Mouse (Mus musculus): ENCODE data around the gene Cdc6.
"Not testable (repeated sequence)": the region's sequence is repeated elsewhere in the genome, so short reads cannot be mapped to it uniquely, and the experiment has no call there.

Cdc6 gene

DNA sequence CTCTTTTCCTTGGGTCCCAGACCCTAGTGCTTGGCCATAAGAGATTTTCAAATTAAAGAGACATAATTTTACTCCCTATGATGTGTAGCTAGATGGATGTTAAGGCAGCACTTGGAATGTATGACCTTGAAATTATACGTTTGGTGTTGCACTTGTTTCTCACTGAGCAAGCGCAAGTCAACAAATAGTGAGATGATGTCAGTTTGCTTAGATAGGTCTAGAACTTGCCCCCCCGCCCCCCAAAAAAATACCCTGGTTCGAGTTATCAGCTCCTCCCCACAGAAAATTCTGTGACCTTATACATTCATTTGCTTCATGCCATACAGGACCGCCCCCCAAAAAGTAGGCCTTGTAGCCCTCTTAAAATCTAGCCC, 551 bp upstream of the Cdc6 start:
- no peak for DNase-seq (ENCODE audit: low read depth, low spot score)

DNA sequence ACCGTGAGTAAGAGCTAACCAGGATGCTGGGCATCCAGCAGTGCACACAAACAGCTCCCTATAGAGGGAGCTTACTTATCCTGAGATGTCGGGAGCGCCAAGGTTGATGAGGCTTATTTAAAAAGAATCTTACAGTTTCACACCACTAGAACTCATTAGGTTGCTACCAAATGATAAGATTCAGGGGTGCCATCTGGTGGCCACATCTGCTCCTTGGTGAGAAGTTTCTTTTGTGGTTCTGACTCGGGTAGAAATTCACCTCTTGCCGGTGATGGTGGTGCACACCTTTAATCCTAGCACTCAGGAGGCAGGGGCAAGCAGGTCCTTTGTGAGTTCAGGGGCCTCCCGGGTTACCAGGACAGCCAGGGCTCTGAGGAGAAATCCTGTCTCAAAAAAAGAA, 2.1 kb downstream of the Cdc6 start:
- DNase-seq (ENCODE audit: low read depth, low spot score), result no peak

DNA sequence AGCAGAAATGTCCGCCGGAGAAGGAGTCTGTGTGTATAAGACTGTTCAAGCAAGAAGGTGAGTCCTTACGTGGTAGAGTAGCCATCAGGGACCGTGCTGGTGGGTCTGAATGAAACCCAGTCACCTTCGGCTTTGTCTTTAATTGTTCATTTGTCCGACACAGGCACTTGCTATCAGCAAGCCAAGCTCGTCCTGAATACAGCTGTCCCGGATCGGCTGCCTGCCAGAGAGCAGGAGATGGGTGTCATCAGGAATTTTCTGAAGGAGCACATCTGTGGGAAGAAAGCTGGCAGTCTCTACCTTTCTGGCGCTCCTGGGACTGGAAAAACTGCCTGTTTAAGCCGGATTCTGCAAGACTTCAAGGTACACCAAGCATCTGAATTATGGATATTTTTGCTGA, 2.8 kb downstream of the Cdc6 start:
- DNase-seq (ENCODE audit: low read depth, low spot score), result no peak

DNA sequence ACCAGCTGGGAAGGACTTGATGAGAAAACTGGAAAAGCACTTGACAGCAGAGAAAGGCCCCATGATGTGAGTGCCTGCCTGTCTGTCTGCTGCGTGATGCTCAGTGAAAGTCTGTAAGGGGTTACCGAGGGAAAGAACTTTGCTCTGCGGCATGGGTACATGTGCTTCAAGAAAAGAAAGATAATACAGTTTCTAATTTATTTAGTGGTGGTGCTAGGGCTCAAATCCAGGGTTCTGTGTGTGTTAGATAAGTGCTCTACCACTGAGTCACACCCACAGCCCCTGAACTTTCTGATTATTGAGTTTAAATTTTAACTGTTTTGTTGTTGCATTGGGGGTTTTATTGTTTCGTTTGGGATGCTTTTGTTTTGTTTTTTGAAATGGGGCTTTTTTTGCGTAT, 3.9 kb downstream of the Cdc6 start:
- DNase-seq (ENCODE audit: low read depth, low spot score), result no peak

DNA sequence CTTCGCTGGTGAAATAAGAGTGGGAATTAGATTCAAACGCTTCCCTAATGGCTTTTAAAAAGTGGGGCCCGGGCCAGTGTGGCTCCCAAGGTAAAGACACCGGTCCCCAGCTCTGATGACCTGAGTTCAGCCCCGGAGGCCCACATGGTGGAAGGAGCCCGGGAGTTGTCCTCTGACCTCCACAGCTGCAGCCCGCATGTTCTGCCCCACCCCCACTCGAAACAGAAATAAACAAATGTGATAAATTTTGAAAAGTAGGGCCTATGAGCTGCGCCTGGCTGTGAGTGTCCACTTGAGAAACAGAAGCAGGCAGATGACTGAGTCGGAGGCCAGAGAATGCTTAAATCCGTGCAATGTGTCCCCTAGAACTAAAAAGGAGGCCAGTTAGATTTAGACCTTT, 6.6 kb downstream of the Cdc6 start:
- DNase-seq (ENCODE audit: low read depth, low spot score), result no peak

DNA sequence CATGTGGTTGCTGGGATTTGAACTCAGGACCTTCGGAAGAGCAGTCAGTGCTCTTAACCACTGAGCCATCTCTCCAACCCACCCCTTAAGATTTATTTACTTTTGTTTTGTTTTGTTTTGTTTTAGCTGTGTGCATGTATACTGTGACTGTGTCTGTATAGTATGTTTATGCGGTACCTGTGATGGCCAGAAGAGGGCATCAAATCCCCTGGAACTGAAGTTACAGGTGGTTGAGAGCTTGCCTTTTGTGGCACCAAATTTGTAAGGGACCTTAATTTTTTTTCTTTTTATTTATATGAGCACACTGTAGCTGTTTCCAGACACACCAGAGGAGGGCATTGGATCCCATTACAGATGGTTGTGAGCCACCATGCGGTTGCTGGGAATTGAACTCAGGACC, 8.8 kb downstream of the Cdc6 start:
- not testable (repeated sequence) for DNase-seq (ENCODE audit: low read depth, low spot score)

DNA sequence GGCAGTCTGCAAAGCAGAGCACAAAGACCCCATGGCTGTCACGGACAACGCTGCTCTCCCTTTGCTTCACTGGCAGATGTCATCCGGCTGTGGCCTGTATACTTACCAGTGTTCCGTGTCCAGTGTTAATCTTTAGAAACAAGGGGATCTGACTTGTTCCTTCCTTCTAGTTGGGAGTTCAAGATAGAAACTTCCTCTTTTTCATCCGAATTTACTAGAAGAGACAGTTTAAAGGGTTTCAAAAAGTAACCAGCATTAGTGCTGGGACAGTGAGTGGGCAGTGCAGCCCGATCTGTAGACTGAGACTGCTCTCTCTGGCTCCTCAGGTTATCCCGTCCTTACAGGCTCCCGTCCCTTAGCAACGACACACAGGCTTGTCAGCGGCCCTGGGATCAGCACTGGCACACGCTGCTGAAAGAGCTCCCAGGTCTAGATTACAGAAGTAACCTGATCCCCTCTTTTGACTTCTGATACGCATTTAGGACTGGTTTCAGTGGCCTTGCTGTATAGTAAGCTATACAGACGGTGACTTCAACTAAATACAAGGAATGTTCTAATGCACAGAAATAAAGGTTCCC, 9.9 kb downstream of the Cdc6 start:
- no peak for DNase-seq (ENCODE audit: low read depth, low spot score)

DNA sequence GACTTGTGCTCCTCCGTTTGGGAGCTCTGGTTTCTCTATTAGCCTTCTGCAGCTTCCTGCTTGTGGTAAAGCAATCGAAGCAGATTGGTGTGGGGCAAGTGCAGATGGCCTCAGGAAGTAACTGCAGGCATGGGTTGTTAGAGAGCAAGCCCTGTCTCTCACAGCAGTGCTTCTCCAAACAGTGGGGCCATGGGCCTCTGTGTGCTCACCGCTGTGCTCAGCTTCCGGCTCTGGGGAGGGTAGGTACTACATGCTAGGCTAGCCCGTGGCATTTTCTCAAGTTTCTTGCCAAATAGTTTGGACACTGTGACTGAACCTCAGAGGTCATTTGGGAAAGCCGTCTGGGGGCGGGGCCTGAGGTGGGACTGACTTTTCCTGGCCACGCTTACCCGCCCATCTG, 10.6 kb downstream of the Cdc6 start:
- DNase-seq (ENCODE audit: low read depth, low spot score), result no peak

DNA sequence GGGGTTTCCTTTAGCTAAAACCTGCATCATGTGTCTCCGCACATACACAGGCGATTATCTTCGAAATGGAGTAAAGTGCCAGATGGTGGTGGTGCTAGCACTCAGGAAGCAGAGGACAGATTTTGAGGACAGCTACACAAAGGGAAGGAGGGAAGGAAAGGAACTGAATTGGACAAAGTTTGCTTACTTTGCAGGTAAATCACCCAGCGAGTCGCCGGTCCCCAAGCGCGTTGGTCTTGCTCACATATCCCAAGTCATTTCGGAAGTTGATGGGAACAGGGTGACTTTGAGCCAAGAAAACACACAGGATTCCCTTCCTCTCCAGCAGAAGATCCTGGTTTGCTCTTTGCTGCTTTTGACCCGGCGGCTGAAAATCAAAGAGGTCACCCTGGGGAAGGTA, 11.4 kb downstream of the Cdc6 start:
- no peak for DNase-seq (ENCODE audit: low read depth, low spot score)

DNA sequence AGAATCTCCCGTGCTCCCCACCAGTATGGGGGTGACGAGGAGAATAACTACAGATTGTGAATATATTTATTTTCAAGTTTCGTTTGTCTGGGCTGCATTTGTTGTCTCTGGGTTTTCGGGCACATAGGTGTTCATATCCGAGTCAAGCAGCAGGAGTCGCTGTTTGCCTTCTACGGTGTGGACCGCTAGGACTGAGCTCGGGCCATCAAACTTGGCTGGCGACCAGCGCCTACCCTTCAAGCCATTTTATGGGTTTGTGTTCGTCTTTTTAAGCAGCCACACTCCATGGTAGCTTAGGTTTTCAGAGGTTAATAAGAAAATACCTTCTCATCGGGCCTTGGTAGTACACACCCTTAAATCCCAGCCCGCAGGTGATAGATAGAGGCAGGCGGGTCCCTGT, 14.2 kb downstream of the Cdc6 start:
- not testable (repeated sequence) for DNase-seq (ENCODE audit: low read depth, low spot score)

DNA sequence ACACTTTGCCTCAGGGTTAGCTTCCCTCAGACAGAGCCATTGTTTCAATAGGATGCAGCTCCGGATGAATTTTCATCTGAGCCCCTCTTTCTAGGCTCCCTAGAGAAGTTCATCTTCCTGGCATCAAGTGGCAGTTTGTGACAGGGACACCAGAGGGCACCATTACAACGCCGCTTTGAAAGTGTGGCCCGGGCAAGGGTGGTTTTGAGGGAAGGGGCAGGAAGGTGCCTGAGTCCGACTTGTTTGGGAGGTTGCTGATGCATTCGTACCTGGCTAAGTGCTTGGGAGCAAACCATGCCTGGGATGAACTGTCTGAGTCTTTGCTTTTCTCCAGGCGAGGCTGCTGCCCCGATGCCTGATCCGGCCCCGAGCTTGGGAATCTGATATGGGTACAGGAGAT, 14.7 kb downstream of the Cdc6 start:
- DNase-seq (ENCODE audit: low read depth, low spot score), result not testable (repeated sequence)

DNA sequence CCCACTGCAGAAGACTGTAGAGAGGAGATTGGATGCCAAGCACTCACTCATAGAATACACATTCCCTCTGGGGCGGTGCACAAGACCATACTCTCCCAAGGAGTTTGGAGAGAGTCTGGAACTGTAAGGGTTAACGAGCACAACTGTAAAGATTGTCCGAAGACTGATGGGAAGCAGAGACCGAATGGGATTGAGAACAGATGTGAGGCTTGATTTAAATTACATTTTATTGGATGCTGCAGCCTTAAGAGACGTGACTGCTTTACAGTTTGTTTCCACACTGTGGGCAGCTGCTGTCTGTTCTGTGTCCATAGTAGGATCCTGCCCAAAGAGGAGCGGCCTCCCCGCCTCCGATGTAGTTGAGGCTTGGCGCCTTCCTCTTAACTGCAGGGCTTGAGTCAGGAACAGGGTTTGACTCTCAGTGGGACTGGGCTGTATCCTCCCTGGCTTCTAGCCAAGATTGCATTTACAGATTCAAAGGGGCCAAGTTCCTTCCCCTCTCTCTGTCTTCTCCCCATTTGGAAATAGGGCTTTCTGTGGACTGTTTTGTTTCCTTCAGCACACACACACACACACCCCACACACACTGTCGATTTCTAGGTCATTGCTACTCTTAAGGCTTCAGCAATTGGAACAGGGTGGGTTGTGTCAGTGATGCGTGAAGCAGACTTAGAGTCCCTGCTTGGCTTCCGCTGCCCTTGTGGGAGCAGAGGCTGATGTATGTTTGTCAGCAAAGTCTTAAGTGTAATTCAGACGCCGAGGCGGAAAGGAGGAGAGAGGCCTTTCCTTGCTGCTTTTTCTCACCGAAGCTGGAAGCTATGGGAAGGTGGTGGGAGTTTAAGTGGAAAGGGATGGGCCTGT, 15.5 kb downstream of the Cdc6 start:
- not testable (repeated sequence) for DNase-seq (ENCODE audit: low read depth, low spot score)

DNA sequence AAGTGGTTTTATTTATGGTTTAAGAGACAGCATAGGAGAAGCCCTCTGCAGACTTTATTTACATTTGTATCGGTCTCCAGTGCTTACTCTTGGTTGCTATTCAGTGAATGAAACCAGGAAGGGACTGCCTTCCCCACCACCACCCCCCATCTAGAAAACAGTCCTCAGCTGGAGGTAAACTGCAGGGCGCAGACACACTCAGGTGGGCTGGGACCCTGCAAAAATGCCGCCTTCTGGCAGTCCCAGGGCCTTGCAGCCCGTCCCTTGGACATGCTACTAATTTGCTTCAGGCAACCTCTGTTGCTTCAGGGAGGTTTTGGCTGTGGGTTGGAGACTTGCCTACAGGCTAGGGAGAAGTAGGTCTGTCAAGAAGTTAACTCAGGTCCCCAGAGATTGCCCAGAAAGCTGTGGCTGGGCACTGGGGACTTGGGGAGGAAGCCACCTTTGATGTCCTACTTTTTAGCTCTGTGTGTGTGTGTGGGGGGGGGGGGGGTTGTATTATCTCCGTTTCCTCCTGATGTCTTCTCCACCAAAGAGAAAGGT, 17.1 kb downstream of the Cdc6 start:
- DNase-seq (ENCODE audit: low read depth, low spot score), result no peak

DNA sequence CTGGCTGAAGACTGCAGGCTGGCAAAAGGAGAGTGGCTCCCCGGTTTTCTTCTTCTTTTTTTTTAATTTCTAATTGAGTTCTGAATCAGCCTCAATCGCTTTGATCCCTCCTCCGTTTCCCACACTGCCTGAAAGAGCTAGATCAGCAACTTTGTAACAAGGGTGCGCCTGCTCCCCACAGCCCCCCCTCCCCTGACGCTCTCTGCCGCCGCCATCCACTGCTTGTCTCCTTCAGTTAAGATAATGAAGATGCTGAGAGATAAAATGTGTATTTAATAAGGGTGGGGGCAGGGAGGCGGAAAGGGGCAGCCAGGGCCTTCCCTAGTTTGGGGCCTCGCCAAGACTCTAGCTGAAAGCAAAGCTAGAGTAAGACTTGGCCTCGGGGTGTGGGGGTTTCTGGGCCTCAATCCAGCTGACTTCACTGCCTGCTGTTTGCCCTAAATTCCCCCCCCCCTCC, 17.7 kb downstream of the Cdc6 start:
- no peak for DNase-seq (ENCODE audit: low read depth, low spot score)

DNA sequence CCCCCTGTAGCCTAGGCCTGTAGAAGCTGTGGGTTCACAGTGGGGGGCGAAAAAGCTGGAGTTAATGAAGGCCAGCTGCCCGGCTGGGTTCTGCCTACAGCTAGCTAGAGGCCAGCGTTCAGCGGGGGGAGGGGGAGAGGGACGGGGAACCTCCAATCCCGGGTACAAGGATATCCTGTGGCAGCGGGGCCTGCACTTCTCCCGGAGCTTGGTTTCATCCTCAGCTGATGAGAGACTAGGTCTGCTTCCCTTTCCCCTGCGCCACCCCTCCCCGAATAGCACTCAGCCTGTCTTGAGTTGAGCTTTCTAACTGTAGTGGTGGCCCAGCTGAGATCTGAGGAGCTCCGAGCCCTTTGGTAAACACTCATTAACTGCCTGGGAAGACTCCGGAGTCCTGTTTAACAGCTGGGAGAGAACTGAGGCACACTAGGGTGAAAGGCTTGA, 18.3 kb downstream of the Cdc6 start:
- DNase-seq (ENCODE audit: low read depth, low spot score), result no peak

DNA sequence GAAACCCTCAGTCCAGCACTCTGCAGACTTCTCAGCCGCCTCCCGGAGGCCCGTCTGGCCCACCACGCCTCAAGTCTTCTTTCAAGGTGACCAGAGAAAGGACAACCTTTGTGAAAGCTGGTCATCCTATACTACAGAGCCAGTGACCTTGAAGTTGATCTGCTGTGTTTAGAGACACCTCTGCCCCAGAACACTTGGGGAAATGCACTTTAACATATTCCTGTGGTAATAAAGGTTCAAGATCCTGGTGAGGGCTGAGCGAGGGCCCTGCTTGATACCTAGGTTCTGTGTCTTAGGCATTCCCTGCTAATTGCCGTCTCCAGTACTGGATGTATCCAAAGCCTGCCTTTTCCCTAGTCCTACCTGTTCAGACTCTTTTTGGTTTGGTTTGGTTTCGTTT, 19.0 kb downstream of the Cdc6 start:
- DNase-seq (ENCODE audit: low read depth, low spot score), result no peak

DNA sequence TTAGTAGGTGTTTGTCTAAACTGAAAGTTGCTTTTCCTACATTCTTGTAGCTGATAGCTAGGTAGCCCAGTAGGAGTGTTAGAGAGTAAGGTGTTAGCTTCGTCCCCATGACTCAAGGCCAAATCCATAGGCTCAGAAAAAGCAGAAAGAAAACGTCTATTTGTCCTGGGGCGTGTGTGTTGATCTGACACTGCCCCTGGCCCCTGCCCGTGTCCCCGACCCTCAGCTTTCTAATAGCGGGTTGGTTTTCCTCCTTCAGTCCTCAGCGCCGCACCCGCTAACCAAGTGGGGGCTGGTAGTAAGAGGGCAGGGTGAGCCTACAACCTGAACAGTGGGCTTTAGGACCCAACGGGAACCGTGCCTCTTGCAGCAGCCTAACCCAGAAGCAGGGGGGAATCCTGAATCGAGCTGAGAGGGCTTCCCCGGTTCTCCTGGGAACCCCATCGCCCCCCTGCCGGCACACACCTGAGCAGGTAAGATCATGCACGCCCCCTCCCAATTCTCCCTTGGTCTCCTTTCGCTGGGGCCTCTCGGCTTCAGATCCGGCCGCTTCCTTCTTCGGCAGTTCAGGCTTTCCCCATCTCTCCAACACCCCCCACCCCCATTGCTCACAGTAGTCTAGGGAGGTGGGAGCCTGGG, 20.0 kb downstream of the Cdc6 start, which contains the start of gene Rara:
Rara (plus strand) TSS at position 381 of the 639 bp plus-strand sequence.
- DNase-seq (ENCODE audit: low read depth, low spot score), result no peak

DNA sequence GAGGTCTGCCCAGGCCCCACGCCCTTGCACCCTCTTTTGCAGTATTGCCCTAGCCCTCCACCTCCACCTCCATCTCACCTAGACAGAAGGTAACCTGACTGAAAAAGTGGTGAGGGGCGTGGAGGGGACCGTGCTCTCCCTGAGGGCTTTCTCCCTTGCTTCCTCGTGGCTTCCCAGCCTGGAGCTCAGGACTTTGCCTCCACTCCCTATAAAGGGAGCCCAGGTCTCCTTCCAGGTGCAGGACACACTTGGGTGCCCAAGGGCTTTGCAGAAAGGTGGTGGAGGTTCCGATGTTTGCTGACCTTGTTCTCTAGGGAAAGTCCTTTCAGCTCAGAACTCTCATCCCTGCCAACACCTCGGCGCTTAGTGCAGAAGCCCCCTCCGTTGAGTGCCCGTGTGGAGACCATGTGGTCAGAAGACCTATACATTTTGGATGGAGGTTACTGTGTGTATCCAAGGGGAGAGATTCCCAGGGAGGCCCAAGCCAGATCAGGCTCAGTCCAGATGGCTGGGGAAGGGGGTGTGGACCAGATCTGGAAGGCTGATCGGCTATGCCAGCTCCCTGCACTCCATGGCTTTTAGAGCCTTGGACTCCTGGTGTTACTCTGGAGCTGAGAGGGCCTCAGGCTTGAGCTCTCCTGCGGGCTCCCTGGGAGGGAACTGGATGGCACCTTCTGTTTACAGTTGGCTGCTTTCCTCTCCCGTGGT, 20.7 kb downstream of the Cdc6 start:
- DNase-seq (ENCODE audit: low read depth, low spot score), result no peak

DNA sequence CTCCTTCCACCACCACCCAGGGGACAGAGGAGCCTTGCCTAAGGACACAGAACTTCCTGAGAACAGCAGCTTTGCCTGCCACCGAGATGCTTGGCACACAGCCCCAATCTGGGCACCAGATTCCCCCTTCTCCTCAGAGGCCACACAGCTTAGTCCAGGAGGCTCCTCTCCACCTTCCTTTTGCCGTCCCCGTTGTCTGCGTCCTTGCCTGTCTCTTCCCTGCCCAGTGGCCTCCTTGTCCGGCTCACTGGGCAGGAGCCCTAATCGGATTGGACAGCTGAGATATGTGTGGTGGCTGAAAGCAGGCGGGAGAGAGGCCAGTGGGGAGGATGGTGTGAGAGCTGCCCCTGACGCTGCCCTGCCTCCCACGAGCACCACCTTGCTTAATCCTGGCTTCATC, 21.9 kb downstream of the Cdc6 start:
- DNase-seq (ENCODE audit: low read depth, low spot score), result no peak

DNA sequence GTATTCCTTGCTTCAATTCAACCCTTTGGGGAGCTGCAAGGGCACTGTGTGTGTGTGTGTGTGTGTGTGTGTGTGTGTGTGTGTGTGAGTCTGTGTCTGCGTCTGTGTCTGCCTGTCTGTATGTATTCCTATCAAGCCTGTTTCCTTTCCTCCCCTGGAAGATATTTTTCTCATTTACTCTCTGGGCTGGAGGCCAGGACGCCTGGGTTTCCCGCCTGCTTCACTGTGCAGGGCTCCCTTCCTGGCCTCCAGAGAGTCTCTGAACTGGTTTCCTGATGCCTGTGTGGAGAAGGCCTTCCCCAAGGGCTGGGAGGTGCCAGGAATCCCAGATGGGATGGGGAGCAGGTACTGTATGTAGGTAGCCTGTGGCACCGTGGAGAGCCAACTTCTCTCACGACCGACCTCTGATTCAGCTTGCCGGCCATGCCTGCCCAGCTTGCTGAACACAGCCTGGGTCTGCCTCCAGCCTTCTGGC, 22.6 kb downstream of the Cdc6 start:
- DNase-seq (ENCODE audit: low read depth, low spot score), result no peak

DNA sequence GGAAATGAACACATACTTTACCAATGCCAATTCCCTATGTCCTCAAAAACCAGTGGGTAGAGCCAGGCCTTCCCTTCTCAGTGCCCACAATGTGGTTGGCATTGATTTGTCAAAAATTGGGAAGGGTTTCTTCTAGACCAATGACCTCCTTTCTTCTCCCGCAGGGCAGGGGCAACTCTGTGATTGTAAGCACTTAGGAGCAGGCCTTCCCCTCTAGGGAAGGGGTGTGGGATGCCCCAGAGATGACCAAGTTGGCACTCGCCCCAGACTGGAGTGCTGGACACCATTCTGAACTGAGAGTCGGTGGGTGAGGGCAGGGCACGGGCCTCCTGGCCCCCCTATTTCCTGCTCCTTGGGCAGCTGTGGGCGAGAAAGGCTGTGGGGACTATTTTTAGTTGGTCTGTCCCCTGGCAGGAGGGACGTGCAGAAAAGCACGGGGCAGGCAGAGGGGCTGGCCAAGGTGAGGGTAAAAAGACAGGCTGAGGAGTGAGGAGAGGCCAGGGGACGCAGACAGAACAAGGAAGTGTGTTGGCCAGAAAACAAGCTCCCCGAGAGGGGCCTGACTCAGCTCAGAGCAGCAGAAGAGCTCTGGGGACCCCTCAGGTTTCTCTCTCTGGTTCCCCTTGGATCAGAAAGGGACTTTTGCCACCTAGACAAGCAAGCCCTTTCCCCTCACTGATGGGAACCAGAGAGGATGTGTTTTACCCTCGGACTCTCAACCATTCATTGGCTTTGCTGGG, 23.3 kb downstream of the Cdc6 start:
- no peak for DNase-seq (ENCODE audit: low read depth, low spot score)

All from brain, embryonic 18.5 days (tissue).